ENCODE assay signal across 16 mouse cellular contexts in the genomic region with DNA sequence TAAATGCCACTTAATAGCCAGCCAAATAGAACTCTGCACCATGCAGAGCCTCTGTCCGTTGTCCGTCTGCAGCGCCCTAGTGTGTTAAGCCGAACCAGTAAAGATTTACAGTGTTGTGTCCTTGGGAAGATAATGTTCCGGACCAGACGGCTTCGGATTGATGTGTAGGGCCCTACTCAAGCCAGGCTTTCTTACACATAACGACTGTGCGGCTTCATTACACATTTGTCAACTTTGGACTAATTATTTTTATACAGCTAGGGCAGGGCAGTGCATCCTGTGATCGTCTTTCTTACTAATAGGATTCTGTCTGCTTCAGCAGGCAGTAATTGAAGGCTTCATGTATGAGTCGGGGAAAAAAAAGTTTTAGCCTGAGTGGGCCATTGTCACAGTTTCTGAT.
"Had no signal": no experiment of that assay in that cellular context is flagged by ENCODE, and none has a peak within 500 bp of the region (broad histone marks: within the 10 kb centered on the region; RNA-seq: fewer than 3 reads in every experiment).

No protein-coding gene starts in this region.

- H3K36me3 ChIP-seq: neural tube, embryonic 12.5 days; neural tube, embryonic 13.5 days; neural tube, embryonic 15.5 days; stomach, embryonic 15.5 days had no signal

- H3K4me2 ChIP-seq: neural tube, embryonic 12.5 days; neural tube, embryonic 13.5 days; neural tube, embryonic 15.5 days; stomach, embryonic 15.5 days had no signal

- H3K9ac ChIP-seq: neural tube, embryonic 12.5 days; neural tube, embryonic 13.5 days; neural tube, embryonic 15.5 days; stomach, embryonic 15.5 days had no signal

- H3K4me1 ChIP-seq: stomach, embryonic 15.5 days had no signal

- DNase-seq: right cerebral cortex, adult 18-20 months; right cerebral cortex, postnatal 14 days; right cerebral cortex, postnatal 25 days; right cerebral cortex, postnatal 4 days; spleen, adult 18-20 months; thymus, adult 18-20 months; thymus, adult 2 months; thymus, postnatal 14 days; thymus, postnatal 25 days; thymus, postnatal 36 days; thymus, postnatal 4 days had no signal

- H3K4me3 ChIP-seq: neural tube, embryonic 12.5 days; neural tube, embryonic 13.5 days; neural tube, embryonic 15.5 days; stomach, embryonic 15.5 days had no signal

- H3K27ac ChIP-seq: neural tube, embryonic 12.5 days; neural tube, embryonic 13.5 days; neural tube, embryonic 15.5 days; stomach, embryonic 15.5 days; stomach, postnatal 0 days had no signal

- H3K27me3 ChIP-seq: stomach, embryonic 15.5 days had no signal

- H3K9me3 ChIP-seq: neural tube, embryonic 12.5 days; neural tube, embryonic 13.5 days; neural tube, embryonic 15.5 days; stomach, embryonic 15.5 days had no signal
